Mouse (Mus musculus): ENCODE measurements around the gene Cnp.

DNA sequence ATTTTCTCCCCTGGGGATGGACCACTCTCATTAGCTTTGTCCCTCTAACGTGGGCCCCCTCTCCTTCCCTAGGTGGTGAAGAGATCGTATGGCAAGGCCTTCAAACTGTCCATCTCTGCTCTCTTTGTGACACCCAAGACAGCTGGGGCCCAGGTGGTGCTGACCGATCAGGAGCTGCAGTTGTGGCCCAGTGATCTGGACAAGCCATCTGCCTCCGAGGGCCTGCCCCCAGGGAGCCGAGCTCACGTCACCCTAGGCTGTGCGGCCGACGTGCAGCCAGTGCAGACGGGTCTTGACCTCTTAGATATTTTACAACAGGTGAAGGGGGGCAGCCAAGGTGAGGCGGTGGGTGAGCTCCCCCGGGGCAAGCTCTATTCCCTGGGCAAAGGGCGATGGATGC is 5.6 kb downstream of the Cnp start:
- no peak for TF ChIP-seq CTCF (IDR thresholded peaks at IDR 0.05; ENCODE audit: insufficient read depth, low read length)
- no peak for TF ChIP-seq POLR2A (IDR thresholded peaks at IDR 0.05; ENCODE audit: borderline replicate concordance, extremely low read depth, low read depth, low read length)
